Mouse (Mus musculus): ENCODE measurements around the gene Cldn16.
"Not testable (repeated sequence)": the region's sequence is repeated elsewhere in the genome, so short reads cannot be mapped to it uniquely, and the experiment has no call there.

Cldn16 gene

GRCm38 (mm10) chr16:26462835-26463234 is at the start of gene Cldn16:
Gene Cldn16, plus strand, starts transcription at chr16:26463135.
- DNase-seq (ENCODE audit: low spot score): no peak

GRCm38 (mm10) chr16:26418616-26419015 is 44.3 kb upstream of the Cldn16 start:
- DNase-seq (ENCODE audit: low spot score): peak; percentile 2

GRCm38 (mm10) chr16:26422078-26422477 is 40.9 kb upstream of the Cldn16 start:
- no peak for DNase-seq (ENCODE audit: low spot score)

GRCm38 (mm10) chr16:26430246-26430645 is 32.7 kb upstream of the Cldn16 start:
- peak; percentile 16 for DNase-seq (ENCODE audit: low spot score)

- DNase-seq (ENCODE audit: low spot score): no peak
These were observed 29.4 kb upstream of the Cldn16 start for GRCm38 (mm10) chr16:26433486-26433885.

- no peak for DNase-seq (ENCODE audit: low spot score)
These were observed 22.9 kb upstream of the Cldn16 start for GRCm38 (mm10) chr16:26440031-26440430.

- DNase-seq (ENCODE audit: low spot score): no peak
These were observed 21.8 kb upstream of the Cldn16 start for GRCm38 (mm10) chr16:26441156-26441555.

GRCm38 (mm10) chr16:26444843-26445242 is 18.1 kb upstream of the Cldn16 start:
- DNase-seq (ENCODE audit: low spot score): peak; percentile 32

- peak; percentile 38 for DNase-seq (ENCODE audit: low spot score)
These were observed 15.3 kb upstream of the Cldn16 start for GRCm38 (mm10) chr16:26447594-26447993.

- DNase-seq (ENCODE audit: low spot score): no peak
These were observed 8.8 kb upstream of the Cldn16 start for GRCm38 (mm10) chr16:26454163-26454562.

- DNase-seq (ENCODE audit: low spot score): no peak
These were observed 6.8 kb upstream of the Cldn16 start for GRCm38 (mm10) chr16:26456182-26456581.

GRCm38 (mm10) chr16:26466535-26466934 is 3.6 kb downstream of the Cldn16 start:
- no peak for DNase-seq (ENCODE audit: low spot score)

- no peak for DNase-seq (ENCODE audit: low spot score)
These were observed 8.3 kb downstream of the Cldn16 start for GRCm38 (mm10) chr16:26471254-26471653.

- peak; percentile 4 for DNase-seq (ENCODE audit: low spot score)
These were observed 32.8 kb downstream of the Cldn16 start for GRCm38 (mm10) chr16:26495721-26496120.

GRCm38 (mm10) chr16:26499705-26500104 is 36.8 kb downstream of the Cldn16 start:
- not testable (repeated sequence) for DNase-seq (ENCODE audit: low spot score)

GRCm38 (mm10) chr16:26500738-26501137 is 37.8 kb downstream of the Cldn16 start:
- no peak for DNase-seq (ENCODE audit: low spot score)

- no peak for DNase-seq (ENCODE audit: low spot score)
These were observed 42.0 kb downstream of the Cldn16 start for GRCm38 (mm10) chr16:26504961-26505360.

- DNase-seq (ENCODE audit: low spot score): no peak
These were observed 56.7 kb downstream of the Cldn16 start for GRCm38 (mm10) chr16:26519596-26519995.

GRCm38 (mm10) chr16:26525832-26526231 is 62.9 kb downstream of the Cldn16 start:
- DNase-seq (ENCODE audit: low spot score): no peak

- DNase-seq (ENCODE audit: low spot score): no peak
These were observed 63.7 kb downstream of the Cldn16 start, which contains the start of gene Tmem207 for GRCm38 (mm10) chr16:26526669-26527068. Gene Tmem207, minus strand, starts transcription at chr16:26526769.

GRCm38 (mm10) chr16:26527931-26528666 is 65.2 kb downstream of the Cldn16 start:
- no peak for DNase-seq (ENCODE audit: low spot score)

GRCm38 (mm10) chr16:26530451-26530850 is 67.5 kb downstream of the Cldn16 start:
- DNase-seq (ENCODE audit: low spot score): no peak

GRCm38 (mm10) chr16:26532287-26532686 is 69.4 kb downstream of the Cldn16 start:
- no peak for DNase-seq (ENCODE audit: low spot score)
